Mouse (Mus musculus): Measurements from ENCODE around the gene Map2k4.

- TF ChIP-seq CTCF (IDR thresholded peaks at IDR 0.05; ENCODE audit: low read depth), result no peak
- peak; percentile 69; the same call in 1 of the 2 replicates for TF ChIP-seq EP300 (IDR thresholded peaks at IDR 0.05; ENCODE audit: low read depth)
Measured at GRCm38 (mm10) chr11:65786160-65786559, 1.9 kb downstream of the Map2k4 start.
